Mouse (Mus musculus) megakaryocyte progenitor cell, adult 5-6 weeks (primary cell): ENCODE data around the gene Cx3cl1. TPM values are rescaled to one million over a fixed set of nuclear protein-coding genes. Genes with fewer than 3 reads are reported as not detected.

Experiments
- ATAC-seq: replicated peaks from 2 replicates; pipeline ENCODE4 v1.8.0; 2016; ENCODE audit warnings: mild to moderate bottlenecking, moderate TSS enrichment, inconsistent platforms; ENCODE audit not compliant: poor library complexity
- total RNA-seq, 2 experiments: library from RNA; stranded (forward) in 1 of 2; stranded (reverse) in 1 of 2; fragments of 157-497, 149-512 nt in 1 of 2; fragments of 200-1000 nt in 1 of 2; gene quantifications; 2 replicates each; pipeline versions ENCODE4 v1.2.3 to v1.2.4; 2015 to 2017

Cx3cl1 gene
- total RNA-seq, 2 experiments from 2014 or later = 0.57 TPM; not detected in 1

GRCm38 (mm10) chr8:94828284-94828683 is 56.5 kb downstream of the Cx3cl1 start:
- no peak for ATAC-seq

Other genes starting within 250 kb of the Cx3cl1 start
- 98.4 and 104 TPM in 2 replicates for gene Cpne2, start 239.0 kb upstream of the Cx3cl1 start, total RNA-seq (2015)
- 54.1 and 64.9 TPM in 2 replicates for gene Cpne2, start 239.0 kb upstream of the Cx3cl1 start, total RNA-seq (2017)
- gene Rspry1, start 170.1 kb upstream of the Cx3cl1 start, total RNA-seq (2015) = 39.4 and 41.1 TPM in 2 replicates
- gene Rspry1, start 170.1 kb upstream of the Cx3cl1 start, total RNA-seq (2017) = 31.6 and 35.4 TPM in 2 replicates
- gene Fam192a, start 170.0 kb upstream of the Cx3cl1 start, total RNA-seq (2015) = 35.3 and 40.4 TPM in 2 replicates
- 102 and 135 TPM in 2 replicates for gene Fam192a, start 170.0 kb upstream of the Cx3cl1 start, total RNA-seq (2017)
- 21.1 and 26.4 TPM in 2 replicates for gene Arl2bp, start 105.4 kb upstream of the Cx3cl1 start, total RNA-seq (2015)
- gene Arl2bp, start 105.4 kb upstream of the Cx3cl1 start, total RNA-seq (2017) = 73.3 and 75.1 TPM in 2 replicates
- gene Pllp, start 75.7 kb upstream of the Cx3cl1 start, total RNA-seq (2015) = not detected in 2 replicates
- gene Pllp, start 75.7 kb upstream of the Cx3cl1 start, total RNA-seq (2017) = not detected in 2 replicates
- gene Ccl22, start 26.4 kb upstream of the Cx3cl1 start, total RNA-seq (2015) = not detected in 2 replicates
- not detected in 2 replicates for gene Ccl22, start 26.4 kb upstream of the Cx3cl1 start, total RNA-seq (2017)
- gene Ccl17, start 38.4 kb downstream of the Cx3cl1 start, total RNA-seq (2015) = 0.34 and 1.5 TPM in 2 replicates
- not detected in 2 replicates for gene Ccl17, start 38.4 kb downstream of the Cx3cl1 start, total RNA-seq (2017)
- gene Coq9, start 66.3 kb downstream of the Cx3cl1 start, total RNA-seq (2015) = 30.4 and 36.1 TPM in 2 replicates
- 54.2 and 57.8 TPM in 2 replicates for gene Coq9, start 66.3 kb downstream of the Cx3cl1 start, total RNA-seq (2017)
- 29.3 and 34.5 TPM in 2 replicates for gene Ciapin1, start 66.3 kb downstream of the Cx3cl1 start, total RNA-seq (2015)
- gene Ciapin1, start 66.3 kb downstream of the Cx3cl1 start, total RNA-seq (2017) = 49.1 and 58.0 TPM in 2 replicates
- 64.3 and 66.4 TPM in 2 replicates for gene Polr2c, start 85.4 kb downstream of the Cx3cl1 start, total RNA-seq (2015)
- 55.2 and 65.0 TPM in 2 replicates for gene Polr2c, start 85.4 kb downstream of the Cx3cl1 start, total RNA-seq (2017)
- 0.49 TPM in 1 of 2 replicates, not detected in the other for gene Dok4, start 104.3 kb downstream of the Cx3cl1 start, total RNA-seq (2015)
- gene Dok4, start 104.3 kb downstream of the Cx3cl1 start, total RNA-seq (2017) = 0.14 and 0.37 TPM in 2 replicates
- 0.25 and 0.32 TPM in 2 replicates for gene Ccdc102a, start 146.1 kb downstream of the Cx3cl1 start, total RNA-seq (2015)
- gene Ccdc102a, start 146.1 kb downstream of the Cx3cl1 start, total RNA-seq (2017) = 1.2 and 1.3 TPM in 2 replicates
- gene Adgrg5, start 151.7 kb downstream of the Cx3cl1 start, total RNA-seq (2015) = 0.17 TPM in 1 of 2 replicates, not detected in the other
- gene Adgrg5, start 151.7 kb downstream of the Cx3cl1 start, total RNA-seq (2017) = not detected in 2 replicates
- gene Adgrg1, start 202.7 kb downstream of the Cx3cl1 start, total RNA-seq (2015) = 88.4 and 140 TPM in 2 replicates
- gene Adgrg1, start 202.7 kb downstream of the Cx3cl1 start, total RNA-seq (2017) = 48.8 and 85.6 TPM in 2 replicates
- 106 and 111 TPM in 2 replicates for gene Adgrg3, start 245.7 kb downstream of the Cx3cl1 start, total RNA-seq (2015)
- 178 and 215 TPM in 2 replicates for gene Adgrg3, start 245.7 kb downstream of the Cx3cl1 start, total RNA-seq (2017)